Mouse (Mus musculus) embryonic facial prominence, embryonic 12.5 days (tissue): Measurements from ENCODE around the gene Ank. TPM values are rescaled to one million over a fixed set of nuclear protein-coding genes. Genes with fewer than 3 reads are reported as not detected.

Experiments used
- ATAC-seq: fragments of 200-750 bp; cut with Nextera tagmentation; 2 replicates; pipeline ENCODE4 v1.8.0; 2017; ENCODE audit not compliant: insufficient number of reproducible peaks, insufficient read depth, low FRiP score, low TSS enrichment
- H3K27ac ChIP-seq: fragments of 300-500 bp; sonication (generic); 2 replicates; pipeline ENCODE4 v1.5.1; 2016; ENCODE audit warnings: mild to moderate bottlenecking
- H3K27me3 ChIP-seq: fragments of 300-500 bp; sonication (generic); 2 replicates; pipeline ENCODE4 v1.6.1; 2016; ENCODE audit warnings: mild to moderate bottlenecking, moderate library complexity
- H3K36me3 ChIP-seq: fragments of 300-500 bp; sonication (generic); 2 replicates; pipeline ENCODE4 v1.6.1; 2016; ENCODE audit warnings: mild to moderate bottlenecking
- H3K4me1 ChIP-seq: fragments of 300-500 bp; sonication (generic); 2 replicates; pipeline ENCODE4 v1.6.1; 2016
- H3K4me2 ChIP-seq: fragments of 300-500 bp; sonication (generic); replicated peaks from 2 replicates; pipeline ENCODE4 v1.6.1; 2016; ENCODE audit warnings: mild to moderate bottlenecking, moderate library complexity
- H3K4me3 ChIP-seq: fragments of 300-500 bp; sonication (generic); 2 replicates; pipeline ENCODE4 v1.5.1; 2016; ENCODE audit warnings: mild to moderate bottlenecking
- H3K9ac ChIP-seq: fragments of 300-500 bp; sonication (generic); 2 replicates; pipeline ENCODE4 v1.6.1; 2016; ENCODE audit warnings: mild to moderate bottlenecking, moderate library complexity
- H3K9me3 ChIP-seq: fragments of 300-500 bp; sonication (generic); 2 replicates; pipeline ENCODE4 v1.6.1; 2016; ENCODE audit warnings: mild to moderate bottlenecking, moderate library complexity
- WGBS: fragments of 180-500 bp; shearing (Covaris S2); methylation state at CpG from one replicate; pipeline ENCODE4 v1.1.7; 2016; 5-methylcytosine and 5-hydroxymethylcytosine counted together
- polyA plus RNA-seq: library from polyadenylated mRNA; unstranded; fragments of >200 nt; fragmentation: Nextera tagmentation; extraction: Ambion mirVana; gene quantifications from 2 replicates; pipeline ENCODE4 v1.2.1, GENCODE M21; 2016

The Ank gene
- polyA plus RNA-seq, 1 experiment from 2014 or later, result 9.7 TPM

- Histone ChIP-seq H3K4me1 (no peaks in the 10 kb centered on the region), H3K4me3 (no peak overlapping the region), H3K27ac (no peak overlapping the region), H3K9me3 (no peaks in the 10 kb centered on the region), H3K9ac (no peak overlapping the region), H3K36me3 (no peaks in the 10 kb centered on the region), H3K27me3 (no peaks in the 10 kb centered on the region), H3K4me2 (no peak overlapping the region)
- no peak for ATAC-seq
- 66% methylated on average over 9 of the region's 9 CpGs for WGBS
These were observed 84.0 kb downstream of the Ank start for GRCm38 (mm10) chr15:27550358-27550992.

- Histone ChIP-seq H3K4me2 (no peak overlapping the region), H3K4me3 (no peak overlapping the region), H3K36me3 (no peaks in the 10 kb centered on the region), H3K27ac (no peak overlapping the region), H3K9me3 (no peaks in the 10 kb centered on the region), H3K4me1 (no peaks in the 10 kb centered on the region), H3K9ac (no peak overlapping the region), H3K27me3 (no peaks in the 10 kb centered on the region)
- 89% methylated on average over 19 of the region's 19 CpGs for WGBS
- ATAC-seq, result no peak
These were observed 84.9 kb downstream of the Ank start for GRCm38 (mm10) chr15:27551117-27552114.

- no peaks in the 10 kb centered on the region for H3K4me1 ChIP-seq
- WGBS, result 83% methylated on average over 10 of the region's 10 CpGs
- no peaks in the 10 kb centered on the region for H3K36me3 ChIP-seq
- H3K9me3 ChIP-seq, result no peaks in the 10 kb centered on the region
- H3K27ac ChIP-seq, result no peak overlapping the region
- no peak for ATAC-seq
- H3K4me2 ChIP-seq, result no peak overlapping the region
- no peak overlapping the region for H3K4me3 ChIP-seq
- no peak overlapping the region for H3K9ac ChIP-seq
- no peaks in the 10 kb centered on the region for H3K27me3 ChIP-seq
These were observed 85.7 kb downstream of the Ank start for GRCm38 (mm10) chr15:27552129-27552700.

- H3K4me1 ChIP-seq, result peaks cover 3% of the 10 kb centered on the region
- no peaks in the 10 kb centered on the region for H3K36me3 ChIP-seq
- no peak overlapping the region for H3K4me3 ChIP-seq
- no peak for ATAC-seq
- H3K27me3 ChIP-seq, result no peaks in the 10 kb centered on the region
- WGBS, result 89% methylated on average over 5 of the region's 5 CpGs
- no peak overlapping the region for H3K4me2 ChIP-seq
- H3K9me3 ChIP-seq, result no peaks in the 10 kb centered on the region
- no peak overlapping the region for H3K27ac ChIP-seq
- H3K9ac ChIP-seq, result no peak overlapping the region
These were observed 87.1 kb downstream of the Ank start for GRCm38 (mm10) chr15:27553554-27553953.

- H3K27ac ChIP-seq, result peak overlapping the region; percentile 36; the same call in 1 of the 2 replicates
- WGBS, result 35% methylated on average over 16 of the region's 16 CpGs
- H3K4me3 ChIP-seq, result no peak overlapping the region
- no peaks in the 10 kb centered on the region for H3K9me3 ChIP-seq
- peak overlapping the region; percentile 17; the same call in 1 of the 2 replicates for H3K4me2 ChIP-seq
- peaks cover 12% of the 10 kb centered on the region for H3K4me1 ChIP-seq
- H3K27me3 ChIP-seq, result no peaks in the 10 kb centered on the region
- H3K36me3 ChIP-seq, result no peaks in the 10 kb centered on the region
- ATAC-seq, result no peak; the same call in 1 of the 2 replicates
- H3K9ac ChIP-seq, result no peak overlapping the region
These were observed 92.1 kb downstream of the Ank start for GRCm38 (mm10) chr15:27558456-27559147.

GRCm38 (mm10) chr15:27560315-27560714, 93.8 kb downstream of the Ank start:
- H3K9ac ChIP-seq, result no peak overlapping the region
- H3K36me3 ChIP-seq, result no peaks in the 10 kb centered on the region
- no peak overlapping the region for H3K4me3 ChIP-seq
- H3K4me2 ChIP-seq, result no peak overlapping the region
- H3K27ac ChIP-seq, result no peak overlapping the region
- no peak for ATAC-seq
- peaks cover 12% of the 10 kb centered on the region for H3K4me1 ChIP-seq
- H3K9me3 ChIP-seq, result no peaks in the 10 kb centered on the region
- H3K27me3 ChIP-seq, result no peaks in the 10 kb centered on the region
- 68% methylated on average over 11 of the region's 11 CpGs for WGBS

GRCm38 (mm10) chr15:27564106-27565100, 97.9 kb downstream of the Ank start:
- no peak overlapping the region for H3K27ac ChIP-seq
- H3K27me3 ChIP-seq, result no peaks in the 10 kb centered on the region
- no peak overlapping the region for H3K9ac ChIP-seq
- H3K4me3 ChIP-seq, result no peak overlapping the region
- H3K4me1 ChIP-seq, result no peaks in the 10 kb centered on the region
- H3K36me3 ChIP-seq, result 0 out of 2 replicates have a peak, but pooled peaks cover 3% of the 10 kb centered on the region
- 84% methylated on average over 14 of the region's 14 CpGs for WGBS
- H3K4me2 ChIP-seq, result no peak overlapping the region
- H3K9me3 ChIP-seq, result no peaks in the 10 kb centered on the region
- ATAC-seq, result no peak

GRCm38 (mm10) chr15:27565626-27566185, 99.2 kb downstream of the Ank start:
- Histone ChIP-seq H3K4me1 (0 out of 2 replicates have a peak, but pooled peaks cover 4% of the 10 kb centered on the region), H3K9ac (no peak overlapping the region), H3K4me2 (no peak overlapping the region), H3K9me3 (no peaks in the 10 kb centered on the region), H3K4me3 (no peak overlapping the region), H3K27me3 (no peaks in the 10 kb centered on the region), H3K36me3 (0 out of 2 replicates have a peak, but pooled peaks cover 3% of the 10 kb centered on the region), H3K27ac (no peak overlapping the region)
- no peak for ATAC-seq
- WGBS, result 86% methylated on average over 10 of the region's 10 CpGs

- H3K4me2 ChIP-seq, result no peak overlapping the region
- no peak overlapping the region for H3K9ac ChIP-seq
- H3K9me3 ChIP-seq, result no peaks in the 10 kb centered on the region
- no peak for ATAC-seq
- H3K4me1 ChIP-seq, result 0 out of 2 replicates have a peak, but pooled peaks cover 4% of the 10 kb centered on the region
- no peak overlapping the region for H3K27ac ChIP-seq
- no peaks in the 10 kb centered on the region for H3K27me3 ChIP-seq
- 87% methylated on average over 16 of the region's 16 CpGs for WGBS
- H3K36me3 ChIP-seq, result 0 out of 2 replicates have a peak, but pooled peaks cover 3% of the 10 kb centered on the region
- no peak overlapping the region for H3K4me3 ChIP-seq
These were observed 100.9 kb downstream of the Ank start for GRCm38 (mm10) chr15:27567356-27567755.

- WGBS, result 85% methylated on average over 6 of the region's 6 CpGs
- no peak for ATAC-seq
- no peaks in the 10 kb centered on the region for H3K27me3 ChIP-seq
- no peak overlapping the region for H3K4me3 ChIP-seq
- 0 out of 2 replicates have a peak, but pooled peaks cover 4% of the 10 kb centered on the region for H3K4me1 ChIP-seq
- no peak overlapping the region for H3K9ac ChIP-seq
- no peak overlapping the region for H3K27ac ChIP-seq
- H3K4me2 ChIP-seq, result no peak overlapping the region
- H3K36me3 ChIP-seq, result 0 out of 2 replicates have a peak, but pooled peaks cover 3% of the 10 kb centered on the region
- no peaks in the 10 kb centered on the region for H3K9me3 ChIP-seq
These were observed 101.9 kb downstream of the Ank start for GRCm38 (mm10) chr15:27568371-27568770.
